Mouse (Mus musculus) forebrain, embryonic 16.5 days (tissue): ENCODE measurements around the gene Nf1. TPM values are rescaled to one million over a fixed set of nuclear protein-coding genes. Genes with fewer than 3 reads are reported as not detected.

Experiments used
- ATAC-seq: fragments of 200-750 bp; cut with Nextera tagmentation; 2 replicates; pipeline ENCODE4 v1.8.0; 2017; ENCODE audit warnings: mild to moderate bottlenecking, moderate library complexity
- H3K27ac ChIP-seq: fragments of 300-500 bp; sonication (generic); 2 replicates; pipeline ENCODE4 v1.5.1; 2014; ENCODE audit warnings: low read length, control low read depth
- H3K27me3 ChIP-seq: fragments of 300-500 bp; sonication (generic); replicated peaks from 2 replicates; pipeline ENCODE4 v1.6.1; 2014; ENCODE audit warnings: low read length; ENCODE audit not compliant: control insufficient read depth, insufficient read depth
- H3K36me3 ChIP-seq: fragments of 300-500 bp; sonication (generic); 2 replicates; pipeline ENCODE4 v1.6.1; 2014; ENCODE audit not compliant: control insufficient read depth, insufficient read depth
- H3K4me1 ChIP-seq: fragments of 300-500 bp; sonication (generic); replicated peaks from 2 replicates; pipeline ENCODE4 v1.6.1; 2014; ENCODE audit warnings: low read length; ENCODE audit not compliant: control insufficient read depth, insufficient read depth
- H3K4me2 ChIP-seq: fragments of 300-500 bp; sonication (generic); 2 replicates; pipeline ENCODE4 v1.6.1; 2014; ENCODE audit warnings: mild to moderate bottlenecking, low read length, control low read depth
- H3K4me3 ChIP-seq: fragments of 300-500 bp; sonication (generic); replicated peaks from 2 replicates; pipeline ENCODE4 v1.5.1; 2014; ENCODE audit warnings: mild to moderate bottlenecking, low read length, control low read depth
- H3K9ac ChIP-seq: fragments of 300-500 bp; sonication (generic); replicated peaks from 2 replicates; pipeline ENCODE4 v1.6.1; 2014; ENCODE audit warnings: low read depth, low read length, control low read depth
- H3K9me3 ChIP-seq: fragments of 300-500 bp; sonication (generic); 2 replicates; pipeline ENCODE4 v1.6.1; 2016; ENCODE audit warnings: low read length; ENCODE audit not compliant: control insufficient read depth
- WGBS: fragments of 180-500 bp; shearing (Covaris S2); extraction: QIAGEN DNeasy Blood & Tissue Kit; methylation state at CpG from one replicate; pipeline ENCODE4 v1.1.7; 2014; 5-methylcytosine and 5-hydroxymethylcytosine counted together
- polyA plus RNA-seq: library from polyadenylated mRNA; unstranded; fragments of >200 nt; fragmentation: Nextera tagmentation; extraction: Ambion mirVana; gene quantifications from 2 replicates; pipeline ENCODE4 v1.2.1, GENCODE M21; 2015

The Nf1 gene
- polyA plus RNA-seq, 1 experiment from 2014 or later: 6.4 TPM

GRCm38 (mm10) chr11:79535554-79535953 is 196.1 kb downstream of the Nf1 start:
- no peaks in the 10 kb centered on the region for H3K27me3 ChIP-seq
- H3K27ac ChIP-seq: no peak overlapping the region
- peaks cover 5% of the 10 kb centered on the region for H3K4me1 ChIP-seq
- H3K4me3 ChIP-seq: no peak overlapping the region
- H3K9me3 ChIP-seq: no peaks in the 10 kb centered on the region
- ATAC-seq: no peak
- no peak overlapping the region for H3K4me2 ChIP-seq
- WGBS: 94% methylated on average over 4 of the region's 4 CpGs
- no peaks in the 10 kb centered on the region for H3K36me3 ChIP-seq
- no peak overlapping the region for H3K9ac ChIP-seq

GRCm38 (mm10) chr11:79536293-79536692 is 196.8 kb downstream of the Nf1 start:
- Histone ChIP-seq H3K4me1 (peaks cover 5% of the 10 kb centered on the region), H3K4me3 (no peak overlapping the region), H3K9me3 (no peaks in the 10 kb centered on the region), H3K4me2 (no peak overlapping the region), H3K36me3 (no peaks in the 10 kb centered on the region), H3K27ac (no peak overlapping the region), H3K9ac (no peak overlapping the region), H3K27me3 (no peaks in the 10 kb centered on the region)
- 98% methylated on average over 3 of the region's 3 CpGs for WGBS
- ATAC-seq: no peak

GRCm38 (mm10) chr11:79552622-79553021 is 213.1 kb downstream of the Nf1 start:
- Histone ChIP-seq H3K27me3 (no peaks in the 10 kb centered on the region), H3K4me2 (no peak overlapping the region), H3K36me3 (peaks cover 34% of the 10 kb centered on the region), H3K9me3 (no peaks in the 10 kb centered on the region), H3K4me1 (no peaks in the 10 kb centered on the region), H3K27ac (no peak overlapping the region), H3K4me3 (no peak overlapping the region), H3K9ac (no peak overlapping the region)
- ATAC-seq: no peak
- 86% methylated on average over 1 of the region's 1 CpGs for WGBS

GRCm38 (mm10) chr11:79560536-79560935 is 221.0 kb downstream of the Nf1 start:
- peaks cover 23% of the 10 kb centered on the region for H3K36me3 ChIP-seq
- H3K9me3 ChIP-seq: no peaks in the 10 kb centered on the region
- no peaks in the 10 kb centered on the region for H3K27me3 ChIP-seq
- WGBS: 94% methylated on average over 4 of the region's 4 CpGs
- H3K4me1 ChIP-seq: no peaks in the 10 kb centered on the region
- ATAC-seq: no peak
- no peak overlapping the region for H3K9ac ChIP-seq
- no peak overlapping the region for H3K4me2 ChIP-seq
- H3K4me3 ChIP-seq: no peak overlapping the region
- H3K27ac ChIP-seq: no peak overlapping the region

- Histone ChIP-seq H3K27me3 (no peaks in the 10 kb centered on the region), H3K36me3 (peaks cover 29% of the 10 kb centered on the region), H3K27ac (no peak overlapping the region), H3K4me1 (no peaks in the 10 kb centered on the region), H3K4me3 (no peak overlapping the region), H3K9ac (no peak overlapping the region), H3K4me2 (no peak overlapping the region), H3K9me3 (no peaks in the 10 kb centered on the region)
- no peak for ATAC-seq
- 94% methylated on average over 7 of the region's 7 CpGs for WGBS
Observed at GRCm38 (mm10) chr11:79563493-79563892, 224.0 kb downstream of the Nf1 start.

- ATAC-seq: no peak
- no peak overlapping the region for H3K4me3 ChIP-seq
- no peaks in the 10 kb centered on the region for H3K4me1 ChIP-seq
- no peaks in the 10 kb centered on the region for H3K9me3 ChIP-seq
- no peak overlapping the region for H3K27ac ChIP-seq
- no peak overlapping the region for H3K9ac ChIP-seq
- 53% methylated on average over 1 of the region's 1 CpGs for WGBS
- H3K36me3 ChIP-seq: peaks cover 29% of the 10 kb centered on the region
- H3K27me3 ChIP-seq: no peaks in the 10 kb centered on the region
- no peak overlapping the region for H3K4me2 ChIP-seq
Observed at GRCm38 (mm10) chr11:79566947-79567346, 227.5 kb downstream of the Nf1 start.

- ATAC-seq: no peak
- H3K4me3 ChIP-seq: no peak overlapping the region
- WGBS: 90% methylated on average over 11 of the region's 11 CpGs
- H3K36me3 ChIP-seq: peaks cover 29% of the 10 kb centered on the region
- H3K4me1 ChIP-seq: no peaks in the 10 kb centered on the region
- no peak overlapping the region for H3K27ac ChIP-seq
- no peak overlapping the region for H3K4me2 ChIP-seq
- no peaks in the 10 kb centered on the region for H3K27me3 ChIP-seq
- H3K9me3 ChIP-seq: no peaks in the 10 kb centered on the region
- no peak overlapping the region for H3K9ac ChIP-seq
Observed at GRCm38 (mm10) chr11:79568197-79568911, 228.9 kb downstream of the Nf1 start.

- 90% methylated on average over 2 of the region's 2 CpGs for WGBS
- Histone ChIP-seq H3K9me3 (no peaks in the 10 kb centered on the region), H3K27ac (no peak overlapping the region), H3K9ac (no peak overlapping the region), H3K4me2 (no peak overlapping the region), H3K36me3 (peaks cover 25% of the 10 kb centered on the region), H3K4me1 (no peaks in the 10 kb centered on the region), H3K4me3 (no peak overlapping the region), H3K27me3 (no peaks in the 10 kb centered on the region)
- ATAC-seq: no peak
Observed at GRCm38 (mm10) chr11:79570319-79570718, 230.8 kb downstream of the Nf1 start.

- peaks cover 12% of the 10 kb centered on the region for H3K36me3 ChIP-seq
- H3K4me3 ChIP-seq: no peak overlapping the region
- no peak overlapping the region for H3K27ac ChIP-seq
- H3K4me1 ChIP-seq: no peaks in the 10 kb centered on the region
- no peak overlapping the region for H3K4me2 ChIP-seq
- 76% methylated on average over 3 of the region's 3 CpGs for WGBS
- no peaks in the 10 kb centered on the region for H3K27me3 ChIP-seq
- no peak for ATAC-seq
- H3K9me3 ChIP-seq: no peaks in the 10 kb centered on the region
- H3K9ac ChIP-seq: no peak overlapping the region
Observed at GRCm38 (mm10) chr11:79573836-79574235, 234.3 kb downstream of the Nf1 start.
